Mouse (Mus musculus) midbrain, embryonic 11.5 days (tissue): ENCODE results near the gene Trpm3. TPM values are rescaled to one million over a fixed set of nuclear protein-coding genes. Genes with fewer than 3 reads are reported as not detected.
A peak's percentile ranks its signal among the peaks of the same experiment; 100 is the strongest.

Source experiments
- ATAC-seq: fragments of 200-750 bp; cut with Nextera tagmentation; 2 replicates; pipeline ENCODE4 v1.8.0; 2017; ENCODE audit warnings: moderate TSS enrichment, moderate library complexity; ENCODE audit not compliant: low FRiP score
- DNase-seq: peaks from one replicate; pipeline ENCODE4 v3.0.0; 2015; ENCODE audit warnings: low spot score; ENCODE audit errors: missing footprints
- H3K27ac ChIP-seq: fragments of 300-500 bp; sonication (generic); 2 replicates; pipeline ENCODE4 v1.5.1; 2014; ENCODE audit warnings: low read depth, low read length
- H3K27me3 ChIP-seq: fragments of 300-500 bp; sonication (generic); 2 replicates; pipeline ENCODE4 v1.6.1; 2014; ENCODE audit warnings: mild to moderate bottlenecking, low read length, moderate library complexity, mixed read lengths; ENCODE audit not compliant: control insufficient read depth, insufficient read depth
- H3K36me3 ChIP-seq: fragments of 300-500 bp; sonication (generic); 2 replicates; pipeline ENCODE4 v1.6.1; 2014; ENCODE audit warnings: mild to moderate bottlenecking, low read length, moderate library complexity, mixed read lengths; ENCODE audit not compliant: control insufficient read depth, insufficient read depth
- H3K4me1 ChIP-seq: fragments of 300-500 bp; sonication (generic); 2 replicates; pipeline ENCODE4 v1.6.1; 2014; ENCODE audit warnings: low read length; ENCODE audit not compliant: control insufficient read depth, insufficient read depth
- H3K4me2 ChIP-seq: fragments of 300-500 bp; sonication (generic); 2 replicates; pipeline ENCODE4 v1.6.1; 2014; ENCODE audit warnings: mild to moderate bottlenecking, moderate library complexity
- H3K4me3 ChIP-seq: fragments of 300-500 bp; sonication (generic); 2 replicates; pipeline ENCODE4 v1.5.1; 2014; ENCODE audit warnings: low read depth, low read length
- H3K9ac ChIP-seq: fragments of 300-500 bp; sonication (generic); 2 replicates; pipeline ENCODE4 v1.6.1; 2014; ENCODE audit warnings: low read length
- H3K9me3 ChIP-seq: fragments of 300-500 bp; sonication (generic); 2 replicates; pipeline ENCODE4 v1.6.1; 2016; ENCODE audit warnings: low read length; ENCODE audit not compliant: control insufficient read depth
- WGBS: fragments of 180-500 bp; shearing (Covaris S2); extraction: QIAGEN DNeasy Blood & Tissue Kit; methylation state at CpG from one replicate; pipeline ENCODE4 v1.1.7; 2014; 5-methylcytosine and 5-hydroxymethylcytosine counted together
- polyA plus RNA-seq: library from polyadenylated mRNA; unstranded; fragments of >200 nt; fragmentation: Nextera tagmentation; extraction: Ambion mirVana; gene quantifications from 2 replicates; pipeline ENCODE4 v1.2.1, GENCODE M21; 2014

Gene Trpm3
- polyA plus RNA-seq, 1 experiment from 2014 or later, result 4.3 TPM

GRCm38 (mm10) chr19:22930368-22930834, 791.6 kb downstream of the Trpm3 start:
- 89% methylated on average over 7 of the region's 7 CpGs for WGBS
- ATAC-seq (no peak), DNase-seq (no peak)
- Histone ChIP-seq H3K27ac (no peak overlapping the region), H3K27me3 (no peaks in the 10 kb centered on the region), H3K9me3 (no peaks in the 10 kb centered on the region), H3K4me2 (no peak overlapping the region), H3K4me3 (no peak overlapping the region), H3K4me1 (no peaks in the 10 kb centered on the region), H3K36me3 (no peaks in the 10 kb centered on the region), H3K9ac (no peak overlapping the region)

- Histone ChIP-seq H3K36me3 (no peaks in the 10 kb centered on the region), H3K4me3 (no peak overlapping the region), H3K27me3 (no peaks in the 10 kb centered on the region), H3K9ac (no peak overlapping the region), H3K4me1 (no peaks in the 10 kb centered on the region), H3K4me2 (no peak overlapping the region), H3K27ac (no peak overlapping the region), H3K9me3 (no peaks in the 10 kb centered on the region)
- ATAC-seq (no peak), DNase-seq (no peak)
- WGBS, result 94% methylated on average over 6 of the region's 6 CpGs
These were observed 792.2 kb downstream of the Trpm3 start for GRCm38 (mm10) chr19:22931006-22931405.

GRCm38 (mm10) chr19:22935067-22935466, 796.2 kb downstream of the Trpm3 start:
- 79% methylated on average over 3 of the region's 3 CpGs for WGBS
- H3K27me3 ChIP-seq, result no peaks in the 10 kb centered on the region
- no peaks in the 10 kb centered on the region for H3K36me3 ChIP-seq
- ATAC-seq (no peak), DNase-seq (no peak)
- no peaks in the 10 kb centered on the region for H3K4me1 ChIP-seq
- no peaks in the 10 kb centered on the region for H3K9me3 ChIP-seq
- H3K4me3 ChIP-seq, result no peak overlapping the region
- no peak overlapping the region for H3K4me2 ChIP-seq
- no peak overlapping the region for H3K9ac ChIP-seq
- H3K27ac ChIP-seq, result no peak overlapping the region

- Histone ChIP-seq H3K4me1 (no peaks in the 10 kb centered on the region), H3K27ac (no peak overlapping the region), H3K4me3 (no peak overlapping the region), H3K36me3 (no peaks in the 10 kb centered on the region), H3K4me2 (no peak overlapping the region), H3K9me3 (no peaks in the 10 kb centered on the region), H3K27me3 (no peaks in the 10 kb centered on the region), H3K9ac (no peak overlapping the region)
- ATAC-seq (no peak), DNase-seq (no peak)
- WGBS, result 77% methylated on average over 14 of the region's 14 CpGs
These were observed 800.2 kb downstream of the Trpm3 start for GRCm38 (mm10) chr19:22938848-22939724.

- no peak for ATAC-seq
- no peaks in the 10 kb centered on the region for H3K4me1 ChIP-seq
- WGBS, result 33% methylated on average over 5 of the region's 5 CpGs
These were observed 801.0 kb downstream of the Trpm3 start for GRCm38 (mm10) chr19:22939836-22940235.

GRCm38 (mm10) chr19:22940487-22940886, 801.6 kb downstream of the Trpm3 start:
- 38% methylated on average over 5 of the region's 5 CpGs for WGBS
- Histone ChIP-seq H3K4me3 (no peak overlapping the region), H3K27me3 (no peaks in the 10 kb centered on the region), H3K4me1 (no peaks in the 10 kb centered on the region), H3K9ac (no peak overlapping the region), H3K36me3 (no peaks in the 10 kb centered on the region), H3K4me2 (no peak overlapping the region), H3K27ac (no peak overlapping the region), H3K9me3 (no peaks in the 10 kb centered on the region)
- DNase-seq (no peak), ATAC-seq (peak; percentile 50; the same call in 1 of the 2 replicates)

More at GRCm38 (mm10) chr19:22939836-22940235, 801.0 kb downstream of the Trpm3 start:
- Histone ChIP-seq H3K27me3 (no peaks in the 10 kb centered on the region), H3K4me2 (no peak overlapping the region), H3K9me3 (no peaks in the 10 kb centered on the region), H3K4me3 (no peak overlapping the region), H3K27ac (no peak overlapping the region), H3K9ac (no peak overlapping the region), H3K36me3 (no peaks in the 10 kb centered on the region)
- DNase-seq, result no peak

- Histone ChIP-seq H3K4me1 (no peaks in the 10 kb centered on the region), H3K36me3 (no peaks in the 10 kb centered on the region), H3K9me3 (no peaks in the 10 kb centered on the region), H3K4me3 (no peak overlapping the region), H3K27me3 (no peaks in the 10 kb centered on the region), H3K27ac (no peak overlapping the region), H3K4me2 (no peak overlapping the region), H3K9ac (no peak overlapping the region)
- 92% methylated on average over 9 of the region's 9 CpGs for WGBS
- ATAC-seq (no peak), DNase-seq (no peak)
These were observed 802.1 kb downstream of the Trpm3 start for GRCm38 (mm10) chr19:22940956-22941355.

- DNase-seq, result no peak
- 83% methylated on average over 3 of the region's 3 CpGs for WGBS
- no peaks in the 10 kb centered on the region for H3K27me3 ChIP-seq
- no peak overlapping the region for H3K9ac ChIP-seq
- H3K4me1 ChIP-seq, result no peaks in the 10 kb centered on the region
- H3K9me3 ChIP-seq, result no peaks in the 10 kb centered on the region
- no peak overlapping the region for H3K4me2 ChIP-seq
- H3K27ac ChIP-seq, result no peak overlapping the region
- no peak overlapping the region for H3K4me3 ChIP-seq
- H3K36me3 ChIP-seq, result no peaks in the 10 kb centered on the region
- ATAC-seq, result no peak
These were observed 813.6 kb downstream of the Trpm3 start for GRCm38 (mm10) chr19:22952480-22952879.

GRCm38 (mm10) chr19:22953191-22953590, 814.3 kb downstream of the Trpm3 start:
- H3K4me3 ChIP-seq, result no peak overlapping the region
- H3K36me3 ChIP-seq, result no peaks in the 10 kb centered on the region
- H3K9ac ChIP-seq, result no peak overlapping the region
- no peaks in the 10 kb centered on the region; the same call in 1 of the 2 replicates for H3K4me1 ChIP-seq
- DNase-seq (no peak), ATAC-seq (no peak)
- no peak overlapping the region for H3K4me2 ChIP-seq
- H3K9me3 ChIP-seq, result no peaks in the 10 kb centered on the region
- WGBS, result 86% methylated on average over 4 of the region's 4 CpGs
- H3K27ac ChIP-seq, result no peak overlapping the region
- no peaks in the 10 kb centered on the region for H3K27me3 ChIP-seq
